ENCODE assay signal across 8 mouse cellular contexts in the genomic region with DNA sequence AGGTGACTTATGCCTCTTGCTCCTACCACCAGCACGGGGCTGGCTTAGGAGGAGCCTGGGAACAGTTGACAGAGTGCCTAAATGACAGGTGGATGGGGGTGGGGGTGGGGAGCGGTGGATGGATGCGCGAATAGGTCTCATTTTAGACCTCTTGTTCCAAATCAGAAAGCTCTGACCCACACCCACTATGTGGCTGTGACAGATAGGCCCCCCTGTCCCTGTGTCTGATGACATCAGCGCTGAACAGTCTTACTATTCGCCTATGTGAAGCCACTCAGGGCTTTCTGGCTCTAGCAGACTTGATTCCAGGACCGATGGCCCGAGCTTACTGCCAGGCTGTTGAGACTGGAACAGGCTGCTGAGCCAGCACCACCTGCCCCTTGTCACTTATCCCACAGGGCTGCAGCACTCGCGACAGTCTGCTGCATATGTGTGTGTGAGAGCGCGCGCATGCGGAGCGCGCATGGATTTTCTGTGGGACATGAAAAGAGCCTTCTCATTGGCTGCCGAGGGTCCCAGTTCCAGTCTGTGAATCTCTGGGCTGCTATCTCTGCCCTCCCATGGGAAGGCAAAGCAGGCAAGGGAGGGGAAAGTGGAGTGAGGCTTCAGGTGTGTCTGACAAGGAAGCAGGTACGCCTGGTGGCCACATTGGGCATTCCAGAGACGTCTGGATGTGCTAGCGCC.
DNase-seq lines count a peak whose midpoint lies in the region; ATAC-seq and TF ChIP-seq lines count a peak whose summit lies in the region.

No protein-coding gene starts in this region.

- H3K4me2 ChIP-seq in forebrain, embryonic 12.5 days = peak overlapping the region; percentile 58
- peak overlapping the region; percentile 51 for H3K4me2 ChIP-seq in midbrain, embryonic 16.5 days (ENCODE audit: low read length)

- H3K4me3 ChIP-seq in gastrocnemius, adult 2 months = peak overlapping the region; percentile 30
- peak overlapping the region in 1 of 2 experiments; percentile 20; a peak in 2 of 4 replicates for H3K4me3 ChIP-seq in ES-E14 (ENCODE audit: insufficient read depth in 1 of 2, low read depth in 1 of 2, low read length in 2 of 2, poor library complexity in 1 of 2, severe bottlenecking in 1 of 2)
- H3K4me3 ChIP-seq in forebrain, embryonic 12.5 days (replicated peaks) = peak overlapping the region; percentile 26
- H3K4me3 ChIP-seq in midbrain, embryonic 16.5 days (ENCODE audit: low read depth, low read length) = peak overlapping the region; percentile 34

- no peaks in the 10 kb centered on the region for H3K36me3 ChIP-seq in ES-E14 (ENCODE audit: control insufficient read depth, insufficient read depth, low read length, poor library complexity, severe bottlenecking)
- no peaks in the 10 kb centered on the region for H3K36me3 ChIP-seq in forebrain, embryonic 12.5 days (replicated peaks)
- no peaks in the 10 kb centered on the region for H3K36me3 ChIP-seq in midbrain, embryonic 16.5 days (ENCODE audit: control insufficient read depth, insufficient read depth, low read length)

- no peak for TF ChIP-seq CTCF in gastrocnemius, adult 2 months (IDR thresholded peaks at IDR 0.05)

- intact Hi-C loops in gastrocnemius, adult 2 months (cut with DNase I) = no loop called here

- 19% methylated on average over 20 of the region's 20 CpGs for WGBS in forebrain, embryonic 12.5 days
- WGBS in midbrain, embryonic 16.5 days = 18% methylated on average over 20 of the region's 20 CpGs

- H3K4me1 ChIP-seq in ES-E14 (ENCODE audit: control insufficient read depth in 2 of 2, insufficient read depth in 2 of 2, low read length in 2 of 2, poor library complexity in 1 of 2) = peaks cover 0 to 18% of the 10 kb centered on the region in 2 experiments; a peak in 1 of 4 replicates
- H3K4me1 ChIP-seq in forebrain, embryonic 12.5 days = peaks cover 21% of the 10 kb centered on the region
- no peaks in the 10 kb centered on the region for H3K4me1 ChIP-seq in midbrain, embryonic 16.5 days (ENCODE audit: control insufficient read depth, insufficient read depth, low read length)

- peaks cover 89% of the 10 kb centered on the region for H3K27me3 ChIP-seq in forebrain, embryonic 12.5 days
- H3K27me3 ChIP-seq in midbrain, embryonic 16.5 days (ENCODE audit: control insufficient read depth, insufficient read depth, low read depth, low read length) = peaks cover 13% of the 10 kb centered on the region

- no peak overlapping the region for H3K27ac ChIP-seq in gastrocnemius, adult 2 months
- 0 out of 2 replicates have a peak overlapping the region, but pooled peaks have one; percentile 12 for H3K27ac ChIP-seq in ES-E14 (ENCODE audit: insufficient read depth, low read depth, low read length, poor library complexity, severe bottlenecking)
- H3K27ac ChIP-seq in forebrain, embryonic 12.5 days = no peak overlapping the region
- H3K27ac ChIP-seq in midbrain, embryonic 16.5 days (ENCODE audit: low read length) = peak overlapping the region; percentile 72

- in situ Hi-C loops in ES-E14 (cut with MboI; ENCODE audit: low sequenced_read_pairs in 2 of 2, unreplicated experiment in 2 of 2) = no loop called here

- H3K9ac ChIP-seq in ES-E14 (ENCODE audit: insufficient read depth, low read depth, low read length, poor library complexity, severe bottlenecking) = no peak overlapping the region
- H3K9ac ChIP-seq in forebrain, embryonic 12.5 days = no peak overlapping the region
- peak overlapping the region; percentile 59 for H3K9ac ChIP-seq in midbrain, embryonic 16.5 days (ENCODE audit: low read depth, low read length)

- DNase-seq in gastrocnemius, adult 2 months = peak; percentile 33
- DNase-seq in gastrocnemius, adult 18-20 months (ENCODE audit: low spot score) = no peak
- DNase-seq in ES-E14 (ENCODE audit: low read depth, low spot score) = no peak
- peak; percentile 80 for DNase-seq in layer of hippocampus, adult 9-11 months
- no peak for DNase-seq in adrenal gland, postnatal 36 days
- DNase-seq in adrenal gland, postnatal 4 days (ENCODE audit: low spot score in 2 of 2) = no peak

- ATAC-seq in forebrain, embryonic 12.5 days (ENCODE audit: low FRiP score) = peak; percentile 82
- ATAC-seq in midbrain, embryonic 16.5 days = peak; percentile 89

- H3K9me3 ChIP-seq in ES-E14 (ENCODE audit: control insufficient read depth, insufficient read depth, low read depth, low read length) = no peaks in the 10 kb centered on the region
- no peaks in the 10 kb centered on the region for H3K9me3 ChIP-seq in forebrain, embryonic 12.5 days
- no peaks in the 10 kb centered on the region for H3K9me3 ChIP-seq in midbrain, embryonic 16.5 days (replicated peaks; ENCODE audit: control insufficient read depth, low read length, poor library complexity, severe bottlenecking)

TF ChIP-seq in ES-E14, 5 proteins besides CTCF, POLR2A, EP300 and RAD21:
- TF ChIP-seq ZNF384 (IDR thresholded peaks at IDR 0.05; ENCODE audit: low read depth, low read length) (no peak), HCFC1 (IDR thresholded peaks at IDR 0.05; ENCODE audit: borderline replicate concordance, insufficient read depth, low read length) (no peak), MAFK (IDR thresholded peaks at IDR 0.05; ENCODE audit: insufficient read depth, low read depth, low read length) (no peak), CHD2 (IDR thresholded peaks at IDR 0.05; ENCODE audit: low read depth, low read length) (no peak), ZC3H11A (IDR thresholded peaks at IDR 0.05; ENCODE audit: borderline replicate concordance, low read depth, low read length) (no peak)
TF ChIP-seq in ES-E14: peak in this region for 0.

Comparison
In these comparisons a context has a peak if more than half of its experiments do, and no peak if none do; other contexts are left out.
1. DNase-seq: peak in gastrocnemius, adult 2 months (single experiment) and layer of hippocampus, adult 9-11 months (single experiment); none in gastrocnemius, adult 18-20 months (single experiment), ES-E14 (single experiment), adrenal gland, postnatal 36 days (0 of 2) and adrenal gland, postnatal 4 days (0 of 2).
2. H3K27ac ChIP-seq: peak in ES-E14 (single experiment) and midbrain, embryonic 16.5 days (single experiment); none in gastrocnemius, adult 2 months (single experiment) and forebrain, embryonic 12.5 days (single experiment).